Mouse (Mus musculus) forebrain, embryonic 15.5 days (tissue): ENCODE measurements around the gene Snx11. TPM values are rescaled to one million over a fixed set of nuclear protein-coding genes. Genes with fewer than 3 reads are reported as not detected.
"Not testable (repeated sequence)": the region's sequence is repeated elsewhere in the genome, so short reads cannot be mapped to it uniquely, and the experiment has no call there.

Experiments
- ATAC-seq: fragments of 200-750 bp; cut with Nextera tagmentation; replicated peaks from 2 replicates; pipeline ENCODE4 v1.8.0; 2017; ENCODE audit warnings: mild to moderate bottlenecking, moderate TSS enrichment, moderate library complexity
- H3K27ac ChIP-seq: fragments of 300-500 bp; sonication (generic); replicated peaks from 2 replicates; pipeline ENCODE4 v1.5.1; 2015; ENCODE audit warnings: mild to moderate bottlenecking, inconsistent platforms
- H3K27me3 ChIP-seq: fragments of 300-500 bp; sonication (generic); 2 replicates; pipeline ENCODE4 v1.6.1; 2015; ENCODE audit warnings: inconsistent platforms
- H3K36me3 ChIP-seq: fragments of 300-500 bp; sonication (generic); 2 replicates; pipeline ENCODE4 v1.6.1; 2015; ENCODE audit warnings: mild to moderate bottlenecking, inconsistent platforms
- H3K4me1 ChIP-seq: fragments of 300-500 bp; sonication (generic); 2 replicates; pipeline ENCODE4 v1.6.1; 2015; ENCODE audit warnings: inconsistent platforms
- H3K4me2 ChIP-seq: fragments of 300-500 bp; sonication (generic); replicated peaks from 2 replicates; pipeline ENCODE4 v1.6.1; 2015; ENCODE audit warnings: mild to moderate bottlenecking, inconsistent platforms
- H3K4me3 ChIP-seq: fragments of 300-500 bp; sonication (generic); 2 replicates; pipeline ENCODE4 v1.5.1; 2015; ENCODE audit warnings: mild to moderate bottlenecking, inconsistent platforms
- H3K9ac ChIP-seq: fragments of 300-500 bp; sonication (generic); replicated peaks from 2 replicates; pipeline ENCODE4 v1.6.1; 2015; ENCODE audit warnings: mild to moderate bottlenecking, inconsistent platforms
- H3K9me3 ChIP-seq: fragments of 300-500 bp; sonication (generic); 2 replicates; pipeline ENCODE4 v1.6.1; 2016; ENCODE audit warnings: inconsistent platforms
- WGBS: fragments of 180-500 bp; shearing (Covaris S2); methylation state at CpG from one replicate; pipeline ENCODE4 v1.1.7; 2015; ENCODE audit warnings: mixed read lengths; 5-methylcytosine and 5-hydroxymethylcytosine counted together
- polyA plus RNA-seq: library from polyadenylated mRNA; unstranded; fragments of >200 nt; fragmentation: Nextera tagmentation; extraction: Ambion mirVana; gene quantifications from 2 replicates; pipeline ENCODE4 v1.2.1, GENCODE M21; 2015

Gene Snx11
- polyA plus RNA-seq, 1 experiment from 2014 or later: 45.4 TPM

- Histone ChIP-seq H3K36me3 (no peaks in the 10 kb centered on the region), H3K27me3 (no peaks in the 10 kb centered on the region), H3K9ac (peak overlapping the region; percentile 89), H3K9me3 (no peaks in the 10 kb centered on the region), H3K4me3 (peak overlapping the region; percentile 91), H3K4me2 (peak overlapping the region; percentile 66), H3K27ac (no peak overlapping the region), H3K4me1 (peaks cover 48% of the 10 kb centered on the region)
- no peak for ATAC-seq
- whole genome bisulfite sequencing: 6% methylated on average over 5 of the region's 5 CpGs
Measured at GRCm38 (mm10) chr11:96789990-96790389, 12.6 kb upstream of the Snx11 start.

GRCm38 (mm10) chr11:96788871-96789795 is 11.8 kb upstream of the Snx11 start, which contains the start of gene Cbx1:
Gene Cbx1, plus strand, starts transcription at chr11:96789127.
- WGBS: under 1% methylated on average over 90 of the region's 93 CpGs
- Histone ChIP-seq H3K4me3 (peak within 1 kb of the TSS; percentile 91), H3K4me2 (peak within 1 kb of the TSS; percentile 66), H3K4me1 (peaks cover 48% of the 10 kb centered on the region), H3K27ac (peak within 1 kb of the TSS; percentile 97), H3K27me3 (no peaks in the 10 kb centered on the region), H3K36me3 (no peaks in the 10 kb centered on the region), H3K9ac (peak within 1 kb of the TSS; percentile 89), H3K9me3 (no peaks in the 10 kb centered on the region)
- ATAC-seq: peak; percentile 99

GRCm38 (mm10) chr11:96786731-96787450 is 9.5 kb upstream of the Snx11 start:
- Histone ChIP-seq H3K36me3 (no peaks in the 10 kb centered on the region), H3K27ac (no peak overlapping the region), H3K4me3 (no peak overlapping the region), H3K27me3 (no peaks in the 10 kb centered on the region), H3K9me3 (no peaks in the 10 kb centered on the region), H3K9ac (no peak overlapping the region), H3K4me1 (peaks cover 26% of the 10 kb centered on the region), H3K4me2 (no peak overlapping the region)
- 31% methylated on average over 9 of the region's 9 CpGs for WGBS
- no peak for ATAC-seq

- 11% methylated on average over 7 of the region's 7 CpGs for WGBS
- not testable (repeated sequence) for ATAC-seq, H3K4me3 ChIP-seq, H3K27me3 ChIP-seq, H3K9me3 ChIP-seq, H3K4me2 ChIP-seq, H3K9ac ChIP-seq, H3K36me3 ChIP-seq, H3K27ac ChIP-seq, H3K4me1 ChIP-seq
Measured at GRCm38 (mm10) chr11:96784847-96785246, 7.5 kb upstream of the Snx11 start.

- no peaks in the 10 kb centered on the region for H3K27me3 ChIP-seq
- no peak overlapping the region for H3K27ac ChIP-seq
- peaks cover 12% of the 10 kb centered on the region for H3K4me1 ChIP-seq
- WGBS: 78% methylated on average over 2 of the region's 2 CpGs
- H3K9me3 ChIP-seq: no peaks in the 10 kb centered on the region
- ATAC-seq: no peak
- no peaks in the 10 kb centered on the region for H3K36me3 ChIP-seq
- no peak overlapping the region for H3K9ac ChIP-seq
- no peak overlapping the region for H3K4me2 ChIP-seq
- no peak overlapping the region for H3K4me3 ChIP-seq
Measured at GRCm38 (mm10) chr11:96781425-96781824, 4.1 kb upstream of the Snx11 start.

- H3K4me2 ChIP-seq: no peak overlapping the region
- peaks cover 23% of the 10 kb centered on the region for H3K4me1 ChIP-seq
- H3K4me3 ChIP-seq: no peak overlapping the region
- H3K36me3 ChIP-seq: no peaks in the 10 kb centered on the region
- ATAC-seq: no peak
- H3K9me3 ChIP-seq: no peaks in the 10 kb centered on the region
- WGBS: 71% methylated on average over 5 of the region's 5 CpGs
- no peaks in the 10 kb centered on the region for H3K27me3 ChIP-seq
- H3K9ac ChIP-seq: no peak overlapping the region
- no peak overlapping the region for H3K27ac ChIP-seq
Measured at GRCm38 (mm10) chr11:96780306-96780705, 2.9 kb upstream of the Snx11 start.

- ATAC-seq, H3K27me3 ChIP-seq, H3K9me3 ChIP-seq, H3K36me3 ChIP-seq: not testable (repeated sequence)
- WGBS: 71% methylated on average over 10 of the region's 10 CpGs
- H3K4me1 ChIP-seq: peaks cover 31% of the 10 kb centered on the region
- peak overlapping the region; percentile 69 for H3K9ac ChIP-seq
- H3K4me2 ChIP-seq: peak overlapping the region; percentile 82
- peak overlapping the region; percentile 73 for H3K4me3 ChIP-seq
- H3K27ac ChIP-seq: peak overlapping the region; percentile 78
Measured at GRCm38 (mm10) chr11:96778061-96778627, 785 bp upstream of the Snx11 start.

- WGBS: 48% methylated on average over 3 of the region's 3 CpGs
- Histone ChIP-seq H3K4me3 (peak overlapping the region; percentile 73), H3K36me3 (peaks cover 27% of the 10 kb centered on the region), H3K9me3 (no peaks in the 10 kb centered on the region), H3K4me1 (peaks cover 31% of the 10 kb centered on the region), H3K27me3 (no peaks in the 10 kb centered on the region), H3K9ac (peak overlapping the region; percentile 69; the same call in 1 of the 2 replicates), H3K27ac (no peak overlapping the region), H3K4me2 (peak overlapping the region; percentile 82)
- ATAC-seq: no peak
Measured at GRCm38 (mm10) chr11:96776068-96776467, 1.3 kb downstream of the Snx11 start.

- H3K4me3 ChIP-seq: 0 out of 2 replicates have a peak overlapping the region, but pooled peaks have one; percentile 73
- peaks cover 31% of the 10 kb centered on the region for H3K4me1 ChIP-seq
- ATAC-seq: no peak
- H3K27me3 ChIP-seq: no peaks in the 10 kb centered on the region
- H3K9ac ChIP-seq: no peak overlapping the region
- WGBS: 64% methylated on average over 7 of the region's 7 CpGs
- no peak overlapping the region for H3K4me2 ChIP-seq
- H3K36me3 ChIP-seq: peaks cover 31% of the 10 kb centered on the region
- no peak overlapping the region for H3K27ac ChIP-seq
- no peaks in the 10 kb centered on the region for H3K9me3 ChIP-seq
Measured at GRCm38 (mm10) chr11:96775665-96776064, 1.7 kb downstream of the Snx11 start.

- H3K27me3 ChIP-seq: no peaks in the 10 kb centered on the region
- H3K4me1 ChIP-seq: peaks cover 31% of the 10 kb centered on the region
- no peak overlapping the region for H3K4me3 ChIP-seq
- ATAC-seq: no peak
- no peak overlapping the region for H3K4me2 ChIP-seq
- H3K36me3 ChIP-seq: peaks cover 37% of the 10 kb centered on the region
- no peak overlapping the region for H3K9ac ChIP-seq
- H3K9me3 ChIP-seq: no peaks in the 10 kb centered on the region
- WGBS: 70% methylated on average over 8 of the region's 8 CpGs
- H3K27ac ChIP-seq: no peak overlapping the region
Measured at GRCm38 (mm10) chr11:96775063-96775462, 2.3 kb downstream of the Snx11 start.

GRCm38 (mm10) chr11:96774536-96774935 is 2.8 kb downstream of the Snx11 start:
- Histone ChIP-seq H3K4me2 (no peak overlapping the region), H3K9ac (no peak overlapping the region), H3K27ac (no peak overlapping the region), H3K36me3 (peaks cover 39% of the 10 kb centered on the region), H3K4me1 (peaks cover 31% of the 10 kb centered on the region), H3K9me3 (no peaks in the 10 kb centered on the region), H3K27me3 (no peaks in the 10 kb centered on the region), H3K4me3 (no peak overlapping the region)
- WGBS: 83% methylated on average over 3 of the region's 3 CpGs
- no peak for ATAC-seq

- Histone ChIP-seq H3K9ac (no peak overlapping the region), H3K36me3 (peaks cover 54% of the 10 kb centered on the region), H3K9me3 (no peaks in the 10 kb centered on the region), H3K27ac (no peak overlapping the region), H3K4me3 (no peak overlapping the region), H3K27me3 (no peaks in the 10 kb centered on the region), H3K4me2 (no peak overlapping the region), H3K4me1 (peaks cover 31% of the 10 kb centered on the region)
- no peak for ATAC-seq
- 94% methylated on average over 9 of the region's 9 CpGs for WGBS
Measured at GRCm38 (mm10) chr11:96772413-96772812, 4.9 kb downstream of the Snx11 start.
